Mouse (Mus musculus): ENCODE data around the gene Pou4f1.

The Pou4f1 gene

GRCm38 (mm10) chr14:104459513-104460111 lies 8.2 kb downstream of the Pou4f1 start:
- peaks cover 58% of the 10 kb centered on the region for H3K27me3 ChIP-seq (ENCODE audit: insufficient read depth, low read length)
- no peak for TF ChIP-seq NANOG (IDR thresholded peaks at IDR 0.05; ENCODE audit: borderline replicate concordance, low read length)
- TF ChIP-seq POU5F1 (IDR thresholded peaks at IDR 0.05; ENCODE audit: borderline replicate concordance, low read length), result no peak
- no peak for TF ChIP-seq CTCF (conservative IDR thresholded peaks at IDR 0.05; ENCODE audit: low read length)
- H3K4me1 ChIP-seq (replicated peaks; ENCODE audit: low read depth, low read length), result peaks cover 3% of the 10 kb centered on the region
- H3K9me3 ChIP-seq (ENCODE audit: low read length), result no peaks in the 10 kb centered on the region
- no peak overlapping the region; the same call in 1 of the 2 replicates for H3K4me3 ChIP-seq (replicated peaks; ENCODE audit: low read length)
- H3K36me3 ChIP-seq (ENCODE audit: insufficient read depth, low read length), result no peaks in the 10 kb centered on the region

DNA sequence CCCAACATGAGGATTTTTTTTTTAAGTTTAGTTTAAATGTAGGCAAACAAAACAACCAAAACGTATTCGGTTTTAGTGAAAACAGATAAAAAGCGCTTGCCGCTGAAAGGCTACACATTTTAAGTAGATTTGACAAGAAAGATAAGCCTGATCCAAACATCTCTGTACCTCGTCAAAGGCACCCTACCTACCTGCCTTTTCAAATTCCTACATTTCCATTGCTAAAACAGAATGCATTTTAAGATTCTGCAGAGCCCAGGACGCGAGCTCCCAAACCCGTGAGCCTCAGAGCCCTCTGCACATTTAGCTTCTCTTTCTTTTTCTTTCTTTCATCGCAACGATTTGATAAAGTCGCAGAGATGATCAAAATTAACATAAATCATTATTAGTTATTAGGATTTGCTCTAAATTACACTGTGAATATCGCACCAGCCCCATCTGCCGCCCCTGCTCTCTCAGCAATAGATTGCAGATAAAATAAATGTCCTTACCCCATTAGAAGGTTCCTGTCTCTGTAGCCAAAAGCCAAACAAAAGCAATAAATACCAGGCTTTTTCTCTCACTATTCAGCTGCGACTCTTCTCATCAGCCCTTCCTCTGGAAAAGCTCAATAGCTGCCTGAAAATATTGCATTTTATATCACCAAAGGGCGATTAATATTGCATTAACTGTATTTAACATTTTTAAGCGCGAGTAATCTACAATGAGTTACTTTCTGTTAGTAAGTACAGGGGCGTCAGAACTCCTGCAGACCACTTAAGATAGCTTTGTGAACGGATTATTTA lies 8.9 kb downstream of the Pou4f1 start:
- peaks cover 3% of the 10 kb centered on the region for H3K4me1 ChIP-seq (replicated peaks; ENCODE audit: low read depth, low read length)
- peaks cover 53% of the 10 kb centered on the region for H3K27me3 ChIP-seq (ENCODE audit: insufficient read depth, low read length)
- H3K36me3 ChIP-seq (ENCODE audit: insufficient read depth, low read length), result no peaks in the 10 kb centered on the region
- H3K4me3 ChIP-seq (replicated peaks; ENCODE audit: low read length), result no peak overlapping the region
- TF ChIP-seq POU5F1 (IDR thresholded peaks at IDR 0.05; ENCODE audit: borderline replicate concordance, low read length), result no peak
- no peak for TF ChIP-seq CTCF (conservative IDR thresholded peaks at IDR 0.05; ENCODE audit: low read length)
- TF ChIP-seq NANOG (IDR thresholded peaks at IDR 0.05; ENCODE audit: borderline replicate concordance, low read length), result no peak
- no peaks in the 10 kb centered on the region for H3K9me3 ChIP-seq (ENCODE audit: low read length)

GRCm38 (mm10) chr14:104457966-104458710 lies 9.7 kb downstream of the Pou4f1 start:
- TF ChIP-seq CTCF (conservative IDR thresholded peaks at IDR 0.05; ENCODE audit: low read length), result no peak
- no peak for TF ChIP-seq NANOG (IDR thresholded peaks at IDR 0.05; ENCODE audit: borderline replicate concordance, low read length)
- TF ChIP-seq POU5F1 (IDR thresholded peaks at IDR 0.05; ENCODE audit: borderline replicate concordance, low read length), result no peak
- no peak overlapping the region for H3K4me3 ChIP-seq (replicated peaks; ENCODE audit: low read length)
- H3K4me1 ChIP-seq (replicated peaks; ENCODE audit: low read depth, low read length), result peaks cover 3% of the 10 kb centered on the region
- H3K9me3 ChIP-seq (ENCODE audit: low read length), result no peaks in the 10 kb centered on the region
- H3K27me3 ChIP-seq (ENCODE audit: insufficient read depth, low read length), result peaks cover 49% of the 10 kb centered on the region
- H3K36me3 ChIP-seq (ENCODE audit: insufficient read depth, low read length), result no peaks in the 10 kb centered on the region

- Histone ChIP-seq H3K27me3 (ENCODE audit: insufficient read depth, low read length) (peaks cover 51% of the 10 kb centered on the region), H3K4me3 (replicated peaks; ENCODE audit: low read length) (no peak overlapping the region), H3K36me3 (ENCODE audit: insufficient read depth, low read length) (no peaks in the 10 kb centered on the region), H3K9me3 (ENCODE audit: low read length) (no peaks in the 10 kb centered on the region), H3K4me1 (replicated peaks; ENCODE audit: low read depth, low read length) (peaks cover 3% of the 10 kb centered on the region)
- TF ChIP-seq NANOG (IDR thresholded peaks at IDR 0.05; ENCODE audit: borderline replicate concordance, low read length), result no peak
- TF ChIP-seq POU5F1 (IDR thresholded peaks at IDR 0.05; ENCODE audit: borderline replicate concordance, low read length), result no peak
- no peak for TF ChIP-seq CTCF (conservative IDR thresholded peaks at IDR 0.05; ENCODE audit: low read length)
These were observed 10.8 kb downstream of the Pou4f1 start for GRCm38 (mm10) chr14:104456976-104457375.

GRCm38 (mm10) chr14:104453824-104454223 lies 14.0 kb downstream of the Pou4f1 start:
- Histone ChIP-seq H3K27me3 (ENCODE audit: insufficient read depth, low read length) (peaks cover 29% of the 10 kb centered on the region), H3K4me1 (replicated peaks; ENCODE audit: low read depth, low read length) (no peaks in the 10 kb centered on the region; the same call in 1 of the 2 replicates), H3K9me3 (ENCODE audit: low read length) (no peaks in the 10 kb centered on the region), H3K36me3 (ENCODE audit: insufficient read depth, low read length) (no peaks in the 10 kb centered on the region), H3K4me3 (replicated peaks; ENCODE audit: low read length) (no peak overlapping the region)
- TF ChIP-seq NANOG (IDR thresholded peaks at IDR 0.05; ENCODE audit: borderline replicate concordance, low read length) (no peak), POU5F1 (IDR thresholded peaks at IDR 0.05; ENCODE audit: borderline replicate concordance, low read length) (no peak), CTCF (conservative IDR thresholded peaks at IDR 0.05; ENCODE audit: low read length) (no peak)

DNA sequence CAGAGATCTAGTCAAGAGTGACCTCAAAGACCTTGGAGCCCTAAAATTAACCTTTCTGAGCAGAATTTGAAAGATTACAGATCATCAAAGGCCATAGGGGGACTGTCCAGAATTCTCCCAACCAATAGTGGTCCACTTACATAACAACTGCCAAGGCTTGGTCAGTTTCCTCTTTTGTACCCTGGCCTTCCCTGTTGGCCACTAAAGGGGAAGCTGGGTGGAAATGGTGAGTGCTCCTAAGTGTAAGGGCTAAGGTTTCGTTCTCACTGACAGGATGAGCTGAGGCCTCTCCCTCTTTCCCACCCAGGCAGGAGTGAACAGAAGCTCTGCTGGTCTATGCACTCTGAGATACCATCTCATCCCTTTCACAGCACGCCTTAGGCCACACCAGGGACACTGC lies 33.5 kb downstream of the Pou4f1 start:
- H3K9me3 ChIP-seq (ENCODE audit: low read length), result no peaks in the 10 kb centered on the region
- H3K4me1 ChIP-seq (replicated peaks; ENCODE audit: low read depth, low read length), result no peaks in the 10 kb centered on the region
- no peak for TF ChIP-seq CTCF (conservative IDR thresholded peaks at IDR 0.05; ENCODE audit: low read length)
- TF ChIP-seq NANOG (IDR thresholded peaks at IDR 0.05; ENCODE audit: borderline replicate concordance, low read length), result no peak
- TF ChIP-seq POU5F1 (IDR thresholded peaks at IDR 0.05; ENCODE audit: borderline replicate concordance, low read length), result no peak

DNA sequence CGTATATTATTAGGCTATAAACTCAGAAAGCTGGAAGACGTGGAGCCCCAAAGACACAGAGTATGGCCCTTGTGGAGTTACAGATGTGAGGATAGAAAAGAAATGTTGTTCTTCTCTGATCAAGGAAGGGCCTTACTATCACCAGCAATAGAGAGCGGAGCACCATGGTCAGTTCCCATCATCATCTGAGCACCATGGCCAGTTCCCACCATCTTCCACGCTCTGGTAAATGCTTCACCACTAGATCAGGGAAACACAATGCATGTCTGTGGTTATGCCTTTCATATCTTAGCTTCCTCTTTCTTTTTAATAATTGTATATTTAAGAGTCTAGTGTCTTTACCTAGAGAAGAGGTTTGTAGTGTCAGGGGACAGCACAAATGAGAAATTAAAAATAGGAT lies 37.0 kb downstream of the Pou4f1 start:
- Histone ChIP-seq H3K36me3 (ENCODE audit: insufficient read depth, low read length) (no peaks in the 10 kb centered on the region), H3K4me3 (replicated peaks; ENCODE audit: low read length) (no peak overlapping the region), H3K4me1 (replicated peaks; ENCODE audit: low read depth, low read length) (no peaks in the 10 kb centered on the region), H3K9me3 (ENCODE audit: low read length) (no peaks in the 10 kb centered on the region), H3K27me3 (ENCODE audit: insufficient read depth, low read length) (no peaks in the 10 kb centered on the region)
- no peak for TF ChIP-seq NANOG (IDR thresholded peaks at IDR 0.05; ENCODE audit: borderline replicate concordance, low read length)
- no peak for TF ChIP-seq POU5F1 (IDR thresholded peaks at IDR 0.05; ENCODE audit: borderline replicate concordance, low read length)
- TF ChIP-seq CTCF (conservative IDR thresholded peaks at IDR 0.05; ENCODE audit: low read length), result no peak

More for the DNA sequence above, 33.5 kb downstream of the Pou4f1 start:
- H3K36me3 ChIP-seq (ENCODE audit: insufficient read depth, low read length), result no peaks in the 10 kb centered on the region
- no peaks in the 10 kb centered on the region for H3K27me3 ChIP-seq (ENCODE audit: insufficient read depth, low read length)
- H3K4me3 ChIP-seq (replicated peaks; ENCODE audit: low read length), result no peak overlapping the region

Data from E14TG2a.4 (cell line).